Mouse (Mus musculus) central nervous system, embryonic 14 days (tissue): Measurements from ENCODE around the gene D630036H23Rik. TPM values are rescaled to one million over a fixed set of nuclear protein-coding genes. Genes with fewer than 3 reads are reported as not detected.

ENCODE experiments used
- polyA plus RNA-seq: library from polyadenylated mRNA; depleted of rRNA; stranded (reverse); fragments of >200 nt; gene quantifications from 2 replicates; pipeline ENCODE4 v1.2.3, GENCODE M21; 2012; rRNA removed

D630036H23Rik gene
- 0.39 and 0.79 TPM in 2 replicates for polyA plus RNA-seq

DNA sequence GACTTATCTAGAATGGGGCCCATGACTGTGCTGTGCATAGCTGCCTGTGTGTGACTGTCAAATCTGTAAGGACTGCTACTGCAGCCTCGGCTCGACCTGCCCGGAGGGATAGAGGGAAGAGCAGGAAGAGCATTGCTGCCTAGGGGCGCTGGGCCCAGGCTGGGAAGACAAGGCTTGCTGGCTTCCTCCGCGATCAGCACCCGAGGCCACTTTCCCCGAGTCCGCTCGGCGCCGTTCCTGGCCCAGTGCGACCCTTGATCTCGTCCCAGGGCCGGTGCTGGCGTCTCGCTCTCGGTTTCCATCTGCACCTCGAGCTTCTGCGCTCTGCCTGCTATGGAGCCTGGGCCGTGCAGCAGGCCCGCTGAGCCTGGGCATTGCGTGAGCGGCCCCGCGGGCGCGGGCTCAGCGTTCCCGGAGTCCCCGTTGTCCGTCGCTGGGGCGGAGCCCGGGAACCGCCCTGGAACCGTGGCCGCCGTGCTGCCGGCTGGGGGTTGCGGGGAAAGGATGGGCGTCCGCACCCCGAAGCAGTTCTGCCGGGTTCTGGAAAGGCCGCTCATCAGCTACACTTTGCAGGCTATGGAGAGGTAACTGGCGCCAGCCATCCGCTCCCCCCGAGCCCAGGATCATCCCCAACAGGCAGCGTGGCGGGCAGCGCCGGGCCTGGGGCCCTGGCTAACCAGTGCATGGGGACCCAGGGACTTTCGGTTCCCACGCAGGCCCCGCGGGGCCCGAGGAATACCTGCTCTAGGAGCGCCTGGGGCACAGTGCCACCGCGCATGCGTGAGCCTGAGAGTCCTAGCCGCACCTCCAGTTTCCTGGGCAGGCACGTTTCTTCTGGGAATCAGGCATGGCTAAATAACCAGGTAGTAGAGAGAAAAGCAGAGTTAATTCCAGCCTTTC is at the start of gene D630036H23Rik, which contains the start of gene Ispd:
D630036H23Rik (minus strand) TSS at position 741 of the 900 bp plus-strand sequence.
Ispd (plus strand) TSS at position 10 of the 900 bp plus-strand sequence.

Other genes with a start within 250 kb of the D630036H23Rik start
- 34.1 and 35.2 TPM in 2 replicates for gene Ankmy2, start 225.1 kb downstream of the D630036H23Rik start, polyA plus RNA-seq
- gene Bzw2, start 224.1 kb downstream of the D630036H23Rik start, polyA plus RNA-seq: 217 and 269 TPM in 2 replicates
- gene Lrrc72, start 128.8 kb downstream of the D630036H23Rik start, polyA plus RNA-seq: 0.09 TPM in 1 of 2 replicates, not detected in the other
- gene Sostdc1, start 68.0 kb downstream of the D630036H23Rik start, polyA plus RNA-seq: 8.5 and 13.3 TPM in 2 replicates
- 3.7 and 4.3 TPM in 2 replicates for gene Ispd, start 731 bp downstream of the D630036H23Rik start, polyA plus RNA-seq